Mouse (Mus musculus) myocyte (in vitro differentiated cells): ENCODE data around the gene Lypd6b.

Source experiments
- CEBPB ChIP-seq: IDR thresholded peaks from 2 replicates; pipeline ENCODE4 v1.6.1; 2011; ENCODE audit warnings: mild to moderate bottlenecking, moderate library complexity; ENCODE audit not compliant: poor library complexity, insufficient read depth, severe bottlenecking
- E2F4 ChIP-seq: IDR thresholded peaks from one replicate; pipeline ENCODE4 v1.6.1; 2011; ENCODE audit warnings: mild to moderate bottlenecking, control low read depth, moderate library complexity; ENCODE audit not compliant: insufficient read depth
- MAX ChIP-seq: IDR thresholded peaks from one replicate; pipeline ENCODE4 v1.6.1; 2011; ENCODE audit warnings: low read depth, mild to moderate bottlenecking, control low read depth
- MYOD1 ChIP-seq, 3 experiments: IDR thresholded peaks; one replicate each; pipeline ENCODE4 v1.6.1; 2011; ENCODE audit warnings: control low read depth in 2 of 3, low read depth in 2 of 3, mild to moderate bottlenecking in 2 of 3, moderate library complexity in 1 of 3; ENCODE audit not compliant: insufficient read length in 2 of 3, control insufficient read depth in 1 of 3
- MYOG ChIP-seq, 3 experiments: IDR thresholded peaks; one replicate each; pipeline ENCODE4 v1.6.1; 2011; ENCODE audit warnings: control low read depth in 2 of 3, low read depth in 2 of 3, mild to moderate bottlenecking in 2 of 3; ENCODE audit not compliant: insufficient read length in 2 of 3, control insufficient read depth in 1 of 3, insufficient read depth in 1 of 3
- POLR2A ChIP-seq: IDR thresholded peaks from one replicate; pipeline ENCODE4 v1.6.1; 2011; ENCODE audit warnings: low read depth, mild to moderate bottlenecking, control low read depth, moderate library complexity; ENCODE audit not compliant: insufficient read length
- POLR2AphosphoS2 ChIP-seq: IDR thresholded peaks from one replicate; pipeline ENCODE4 v1.6.1; 2011; ENCODE audit warnings: low read depth, control low read depth; ENCODE audit not compliant: insufficient read length
- REST ChIP-seq: IDR thresholded peaks from one replicate; pipeline ENCODE4 v1.6.1; 2011; ENCODE audit warnings: mild to moderate bottlenecking, control low read depth, moderate library complexity; ENCODE audit not compliant: insufficient read depth, insufficient read length
- SRF ChIP-seq: IDR thresholded peaks from one replicate; pipeline ENCODE4 v1.6.1; 2011; ENCODE audit warnings: low read depth; ENCODE audit not compliant: control insufficient read depth, insufficient read length
- TCF12 ChIP-seq: IDR thresholded peaks from one replicate; pipeline ENCODE4 v1.6.1; 2011; ENCODE audit warnings: mild to moderate bottlenecking, control low read depth; ENCODE audit not compliant: poor library complexity, insufficient read depth, severe bottlenecking
- TCF3 ChIP-seq: IDR thresholded peaks from one replicate; pipeline ENCODE4 v1.6.1; 2011; ENCODE audit warnings: low read depth, control low read depth; ENCODE audit not compliant: insufficient read length
- USF1 ChIP-seq: IDR thresholded peaks from one replicate; pipeline ENCODE4 v1.6.1; 2011; ENCODE audit warnings: low read depth, mild to moderate bottlenecking, control low read depth, moderate library complexity

- TF ChIP-seq MAX (no peak), POLR2A (no peak), USF1 (no peak), TCF12 (no peak), REST (no peak), CEBPB (no peak), TCF3 (no peak), POLR2AphosphoS2 (no peak), MYOD1 (IDR thresholded peaks at IDR 0.05; ENCODE audit: control insufficient read depth in 1 of 3, insufficient read length in 2 of 3, low read depth in 2 of 3) (no peak), E2F4 (no peak), MYOG (IDR thresholded peaks at IDR 0.05; ENCODE audit: control insufficient read depth in 1 of 3, insufficient read depth in 1 of 3, insufficient read length in 2 of 3, low read depth in 2 of 3) (no peak), SRF (no peak)
Measured at GRCm38 (mm10) chr2:49838611-49839010, 51.1 kb downstream of the Lypd6b start.
